Mouse (Mus musculus) mouse embryonic stem cell (cell line): ENCODE measurements around the gene Shbg.

ENCODE experiments used
- in situ Hi-C, 2 experiments: fragments of 300-500 bp; cut with MboI; formaldehyde crosslinking; loops; 1 replicate in 1 of 2; 3 replicates in 1 of 2; pipeline ENCODE4 v1.14.3; 2019 to 2020; ENCODE audit warnings: low sequenced_read_pairs in 2 of 2, low pct_unique_long_range_greater_than_20kb in 1 of 2, mixed read lengths in 1 of 2; ENCODE audit not compliant: unreplicated experiment in 1 of 2

The Shbg gene

DNA sequence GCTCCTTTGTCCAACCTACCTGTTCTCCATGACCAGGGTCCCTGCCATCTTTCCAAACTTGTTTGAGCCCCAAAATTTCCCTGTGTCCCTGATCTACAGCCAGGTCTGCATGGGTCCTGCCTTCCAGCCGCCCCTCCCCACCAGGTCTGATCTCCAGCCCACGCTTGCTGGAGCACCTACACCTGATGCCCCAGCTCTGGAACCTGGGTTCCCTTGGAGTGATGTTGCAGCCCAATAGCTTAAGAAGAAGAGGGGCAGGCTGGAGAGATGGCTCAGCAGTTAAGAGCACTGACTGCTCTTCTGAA lies 11.3 kb downstream of the Shbg start:
- in situ Hi-C loops = loop anchor here in 1 of 2 experiments (25.0 kb wide), 1 partner anchor 194 kb away; the partner anchor contains the start of gene Kdm6b

DNA sequence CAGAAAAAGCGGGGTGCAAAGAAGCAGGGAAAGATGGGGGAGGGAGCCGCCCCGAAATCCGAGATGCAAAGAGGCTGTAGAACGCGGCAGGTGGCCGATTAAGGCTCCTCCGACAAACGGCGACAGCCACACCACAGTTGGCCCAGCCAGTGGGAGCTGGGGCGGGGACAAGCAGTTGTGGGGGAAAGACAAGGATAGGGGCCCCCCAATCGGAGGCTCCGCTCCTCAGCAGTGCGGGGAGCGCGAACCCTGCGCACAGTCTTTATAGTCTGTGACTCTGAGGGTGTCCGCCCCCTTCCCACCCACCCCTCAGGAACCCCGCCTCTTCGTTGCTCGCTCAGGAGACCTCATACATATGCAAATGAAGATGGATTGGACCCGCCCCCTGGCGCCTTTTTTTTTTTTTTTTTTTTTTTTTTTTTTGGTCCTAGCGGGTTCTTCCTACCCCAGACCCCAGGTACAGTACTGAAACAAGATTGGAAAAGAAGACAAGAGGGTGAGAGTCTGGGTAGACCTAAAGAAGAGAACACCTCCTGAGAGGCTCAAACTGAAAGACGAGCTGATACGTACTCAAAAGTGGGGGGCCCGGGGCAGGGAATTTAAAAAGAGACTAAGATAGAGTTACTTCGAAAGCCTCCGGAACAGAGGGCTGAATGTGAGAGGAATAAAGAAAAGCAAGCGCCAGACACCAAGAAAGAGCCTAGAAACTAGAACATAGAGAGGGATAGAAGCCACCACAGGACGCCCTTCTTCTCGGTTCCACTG lies 11.8 kb downstream of the Shbg start, which contains the start of gene Atp1b2:
TSS of gene Atp1b2 (minus strand) at position 217 of the 765 bp plus-strand sequence.
- in situ Hi-C loops = loop anchor here in 1 of 2 experiments (25.0 kb wide), 1 partner anchor 194 kb away; the partner anchor contains the start of gene Kdm6b

DNA sequence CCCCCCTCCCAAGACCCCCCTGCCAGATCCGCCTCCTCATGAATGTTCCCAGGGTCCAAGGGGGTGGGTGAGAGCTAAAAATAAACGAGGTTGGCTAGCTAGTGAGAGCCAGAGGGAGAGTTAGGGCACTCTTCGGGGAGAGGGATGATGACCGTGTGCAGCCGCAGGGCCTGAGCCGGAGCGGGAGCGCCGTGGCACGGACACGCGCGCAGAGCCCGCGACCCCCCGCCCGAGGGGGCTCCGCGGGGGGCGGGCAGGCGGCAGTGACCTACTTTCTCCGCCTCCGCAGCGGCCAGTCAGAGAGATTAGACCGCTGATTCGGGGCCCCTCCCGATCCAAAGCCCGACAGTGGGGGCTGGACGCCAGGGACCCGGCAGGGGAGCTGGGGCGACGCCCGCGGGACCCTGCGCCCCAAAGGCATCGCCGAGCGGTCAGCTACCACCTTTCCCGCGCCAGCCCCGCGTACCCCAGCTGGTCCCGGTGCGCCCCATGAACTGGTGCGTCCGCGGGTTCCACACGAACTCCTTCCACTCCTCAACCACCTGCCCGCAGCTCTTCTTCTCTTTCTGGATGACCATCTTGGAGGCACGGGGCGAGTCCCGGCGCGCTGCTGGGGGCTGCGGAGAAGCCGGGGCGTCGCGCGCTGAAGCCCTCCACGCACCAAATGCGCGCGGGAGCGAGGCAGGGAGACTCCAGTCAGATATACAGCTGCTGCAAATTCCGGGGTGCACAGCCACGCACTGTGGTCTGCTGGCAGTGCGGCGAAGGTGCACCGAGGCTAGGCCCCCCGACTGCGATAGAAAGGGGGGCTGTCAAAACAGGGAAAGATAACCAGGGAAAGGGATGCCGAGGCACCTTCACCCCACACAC lies 12.7 kb downstream of the Shbg start:
- in situ Hi-C loops = loop anchor here in 1 of 2 experiments (25.0 kb wide), 1 partner anchor 193 kb away; the partner anchor contains the start of gene Kdm6b

DNA sequence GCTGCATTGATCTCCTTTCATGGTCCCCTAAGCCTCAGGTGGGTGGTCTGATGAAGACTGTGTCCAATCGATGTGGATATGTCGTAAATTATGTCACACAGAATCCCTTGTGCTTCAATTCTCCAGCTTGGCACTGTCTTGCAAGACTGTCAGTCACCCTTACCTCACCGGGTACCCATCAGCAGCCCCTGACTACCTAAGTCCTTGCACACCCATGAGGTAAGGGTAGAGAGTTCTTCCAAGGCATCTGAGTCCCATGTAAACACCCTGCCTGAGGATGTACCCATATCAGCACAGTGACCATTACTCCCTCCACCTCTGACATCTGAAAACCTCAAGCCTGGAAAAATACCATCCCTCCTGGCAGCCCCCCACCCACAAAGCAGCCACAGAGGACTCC lies 13.4 kb downstream of the Shbg start:
- in situ Hi-C loops = loop anchor here in 1 of 2 experiments (25.0 kb wide), 1 partner anchor 192 kb away; the partner anchor contains the start of gene Kdm6b

DNA sequence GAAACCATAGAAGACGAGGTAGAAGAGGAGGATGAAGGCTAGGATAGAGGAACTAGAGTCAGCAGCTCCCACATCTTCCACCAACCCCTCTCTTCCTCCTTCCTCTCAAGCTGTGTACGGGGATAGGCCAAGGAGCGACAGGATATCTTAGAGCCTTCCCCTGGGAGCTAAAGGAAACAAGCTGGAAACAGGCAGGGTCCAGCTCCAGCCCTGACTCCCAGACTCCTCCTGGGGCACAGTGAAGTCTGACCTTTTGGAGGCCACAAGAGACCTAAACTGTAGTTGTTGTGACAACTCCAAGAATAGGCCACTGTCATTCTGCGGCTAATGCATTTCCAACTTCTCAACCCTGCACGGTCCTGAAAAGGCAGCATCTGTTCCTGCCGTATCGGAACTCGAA lies 14.2 kb downstream of the Shbg start:
- in situ Hi-C loops = loop anchor here in 1 of 2 experiments (25.0 kb wide), 1 partner anchor 191 kb away; the partner anchor contains the start of gene Kdm6b

DNA sequence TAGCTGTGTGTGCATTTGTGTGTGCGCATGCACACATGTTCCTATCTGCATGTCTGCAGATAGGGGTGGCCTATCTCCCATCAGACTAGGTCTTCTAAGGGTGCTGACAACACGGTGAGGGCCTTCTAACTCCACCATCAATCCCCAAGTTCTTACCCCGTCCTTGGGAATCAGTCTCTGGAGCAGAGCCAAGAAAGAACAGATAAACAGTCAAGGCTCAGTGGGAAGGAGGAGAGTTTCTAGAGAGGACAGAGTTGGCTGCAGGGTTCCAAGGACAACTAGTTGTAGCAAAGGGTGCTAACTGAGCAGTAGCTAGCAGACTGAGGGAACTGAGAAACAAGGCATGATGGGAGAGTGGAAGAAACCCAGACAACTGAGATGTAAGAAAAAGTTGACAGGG lies 15.9 kb downstream of the Shbg start:
- in situ Hi-C loops = loop anchor here in 1 of 2 experiments (25.0 kb wide), 1 partner anchor 189 kb away; the partner anchor contains the start of gene Kdm6b

DNA sequence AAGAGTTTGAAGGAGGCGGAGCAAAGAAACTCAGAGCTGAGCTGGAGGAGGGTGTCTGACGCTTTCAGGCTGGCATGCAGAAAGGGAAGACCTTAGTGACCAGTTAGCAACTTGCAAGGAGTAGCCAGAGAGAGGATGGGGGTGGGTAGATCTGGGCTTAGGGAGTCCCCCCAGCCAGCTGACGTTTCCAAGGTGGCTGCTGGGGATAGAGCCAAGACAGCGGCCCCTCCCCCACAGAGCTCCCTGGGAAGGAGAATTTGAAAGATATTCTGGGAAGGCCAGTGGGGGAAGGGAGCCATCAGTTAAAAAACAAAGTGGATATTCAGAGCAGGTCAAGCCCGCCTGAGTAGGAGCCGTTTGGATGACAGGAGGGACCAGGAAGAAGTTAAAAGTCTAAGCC lies 17.6 kb downstream of the Shbg start:
- in situ Hi-C loops = loop anchor here in 1 of 2 experiments (25.0 kb wide), 1 partner anchor 188 kb away; the partner anchor contains the start of gene Kdm6b

DNA sequence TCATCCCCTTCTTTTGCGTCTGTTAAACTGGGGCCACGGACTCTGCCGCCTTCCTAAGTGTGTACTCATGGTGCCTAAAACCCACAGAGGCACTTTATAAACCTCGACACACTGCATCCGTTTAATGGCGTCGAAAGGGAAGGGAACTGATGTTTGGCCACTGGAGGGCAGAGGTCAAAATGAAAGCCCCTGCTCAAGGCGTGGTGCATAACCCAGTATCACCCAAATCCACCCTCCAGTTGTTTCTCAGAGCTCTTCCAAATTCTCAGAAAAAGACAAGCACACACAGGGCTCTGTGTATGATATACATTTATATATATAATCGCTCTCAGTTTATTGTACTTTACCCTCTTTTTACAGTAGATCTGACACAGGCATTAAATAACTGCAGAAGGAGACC lies 18.3 kb downstream of the Shbg start:
- in situ Hi-C loops = no loop called here

DNA sequence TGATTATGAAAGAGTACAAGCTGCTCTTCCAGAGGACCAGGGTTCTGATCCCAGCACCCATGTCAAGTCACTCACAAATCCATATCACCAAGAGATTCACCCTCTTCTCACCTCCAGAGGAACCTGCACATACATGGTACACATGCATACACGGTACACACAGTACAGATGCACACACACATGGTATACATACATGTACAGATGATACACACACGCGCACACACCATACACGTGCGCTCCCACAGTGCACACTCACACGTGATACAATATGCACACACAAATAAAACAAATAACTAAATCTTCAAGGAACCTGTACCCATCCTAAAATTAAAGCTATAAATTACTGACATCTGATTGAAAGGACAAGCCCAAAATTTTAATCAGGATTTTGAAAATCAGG lies 22.9 kb downstream of the Shbg start:
- in situ Hi-C loops = no loop called here

DNA sequence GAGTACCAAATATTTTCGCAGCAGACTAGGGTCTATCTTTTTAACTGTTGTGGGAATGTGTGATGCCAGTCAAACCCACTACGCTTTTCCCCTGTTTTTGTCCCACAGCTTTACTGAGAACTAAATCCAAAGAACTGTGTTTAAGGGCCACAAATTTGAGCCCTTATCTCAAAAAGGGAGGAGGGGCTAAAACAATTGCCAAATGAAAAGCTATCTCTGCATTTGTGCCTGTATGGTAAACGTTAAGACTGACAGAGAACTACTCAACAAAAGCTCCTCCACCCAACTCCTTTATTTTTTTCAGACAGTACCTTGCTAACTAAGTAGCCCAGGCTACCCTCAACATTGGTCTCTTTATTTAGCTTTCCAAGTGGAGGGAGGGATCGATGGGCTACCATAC lies 24.9 kb downstream of the Shbg start:
- in situ Hi-C loops = no loop called here

DNA sequence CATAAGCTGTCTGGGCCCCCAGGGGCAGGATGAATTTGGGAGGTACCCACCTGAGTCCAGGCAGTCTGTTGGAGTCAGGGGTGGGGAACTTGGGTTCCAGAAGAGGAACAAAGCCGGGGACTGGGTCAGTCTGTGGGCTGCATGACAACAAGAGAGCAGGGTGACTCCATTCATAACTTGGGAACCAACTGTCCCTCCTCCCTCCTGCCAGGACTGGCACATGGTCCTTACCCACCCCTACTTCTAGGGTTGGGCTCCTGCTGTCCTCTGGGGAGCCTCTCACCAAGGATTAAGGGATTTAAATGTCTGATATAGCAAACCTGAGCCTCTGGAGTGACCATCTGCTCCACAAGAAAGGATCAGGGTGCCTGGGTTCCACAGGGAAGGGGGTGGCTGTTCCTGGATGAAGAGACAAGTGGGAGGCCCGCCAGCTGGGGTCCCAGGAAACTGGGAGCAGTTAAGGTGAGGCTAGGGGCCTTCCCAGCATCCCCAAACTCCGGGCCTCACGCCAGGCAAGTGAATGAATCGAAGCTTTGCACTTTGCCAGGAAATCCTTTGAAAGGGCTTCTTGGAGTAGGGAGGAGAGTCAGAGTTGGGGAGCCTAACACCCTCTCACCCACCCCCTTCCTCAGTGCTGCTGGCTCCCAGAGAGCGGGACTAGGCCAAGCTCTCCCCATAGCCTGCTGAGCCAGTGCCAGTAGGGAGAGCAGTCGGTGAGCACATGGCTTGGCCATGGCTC lies 25.6 kb downstream of the Shbg start:
- in situ Hi-C loops = no loop called here

DNA sequence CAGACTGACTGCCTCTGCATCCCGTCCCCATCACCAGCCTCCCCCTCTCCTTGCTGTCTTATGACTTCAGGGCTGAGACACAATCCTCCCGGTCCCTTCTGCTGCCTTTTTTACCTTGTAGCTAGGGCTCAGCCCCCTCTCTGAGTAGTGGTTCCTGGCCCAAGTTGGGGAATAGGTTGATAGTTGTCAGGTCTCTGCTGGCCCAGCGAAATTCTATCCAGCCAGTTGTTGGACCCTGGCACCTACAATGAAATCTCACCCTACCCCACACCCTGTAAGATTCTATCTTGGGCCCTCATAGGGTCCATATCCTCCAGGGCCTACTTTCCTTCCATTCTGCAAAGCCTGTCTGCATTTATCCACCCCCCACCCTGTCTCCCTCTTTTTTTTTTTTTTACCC lies 26.3 kb downstream of the Shbg start:
- in situ Hi-C loops = no loop called here

DNA sequence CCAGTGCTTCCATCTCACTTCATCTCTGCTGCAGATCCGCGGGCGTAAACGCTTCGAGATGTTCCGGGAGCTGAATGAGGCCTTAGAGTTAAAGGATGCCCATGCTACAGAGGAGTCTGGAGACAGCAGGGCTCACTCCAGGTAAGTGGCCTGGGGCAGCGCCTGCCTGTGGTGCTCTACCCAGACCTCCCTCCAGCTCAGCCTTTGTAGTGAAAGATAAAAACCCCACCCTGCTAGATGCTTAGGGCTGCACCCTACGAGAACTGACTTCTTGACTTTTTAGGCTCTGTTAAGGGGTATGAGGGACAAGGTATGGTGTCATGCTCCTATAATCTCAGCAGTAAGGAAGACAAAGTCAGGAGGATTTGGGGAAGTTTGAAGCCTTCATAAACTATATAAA lies 27.1 kb downstream of the Shbg start:
- in situ Hi-C loops = no loop called here

DNA sequence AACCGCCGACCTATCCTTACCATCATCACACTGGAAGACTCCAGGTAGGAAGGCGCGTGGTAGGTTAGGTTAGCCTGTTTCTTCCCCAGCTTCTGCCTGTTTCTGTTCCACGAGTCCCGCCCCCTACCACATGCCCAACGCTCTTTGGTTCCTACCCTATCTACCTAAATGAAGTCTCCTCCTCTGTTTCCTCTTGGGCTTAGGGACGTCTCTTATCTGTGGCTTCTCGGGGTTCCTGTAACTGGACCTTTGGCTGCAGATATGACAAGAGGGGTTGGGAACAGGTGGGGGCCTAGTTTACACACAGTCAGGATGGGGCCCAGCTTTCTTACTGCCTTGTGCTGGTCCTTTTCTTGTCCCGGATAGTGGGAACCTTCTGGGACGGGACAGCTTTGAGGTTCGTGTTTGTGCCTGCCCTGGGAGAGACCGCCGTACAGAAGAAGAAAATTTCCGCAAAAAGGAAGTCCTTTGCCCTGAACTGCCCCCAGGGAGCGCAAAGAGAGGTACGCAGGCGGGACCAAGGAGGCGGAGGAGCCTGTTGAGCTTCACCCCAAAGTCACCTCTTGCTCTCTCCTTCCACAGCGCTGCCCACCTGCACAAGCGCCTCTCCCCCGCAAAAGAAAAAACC lies 28.4 kb downstream of the Shbg start:
- in situ Hi-C loops = no loop called here

DNA sequence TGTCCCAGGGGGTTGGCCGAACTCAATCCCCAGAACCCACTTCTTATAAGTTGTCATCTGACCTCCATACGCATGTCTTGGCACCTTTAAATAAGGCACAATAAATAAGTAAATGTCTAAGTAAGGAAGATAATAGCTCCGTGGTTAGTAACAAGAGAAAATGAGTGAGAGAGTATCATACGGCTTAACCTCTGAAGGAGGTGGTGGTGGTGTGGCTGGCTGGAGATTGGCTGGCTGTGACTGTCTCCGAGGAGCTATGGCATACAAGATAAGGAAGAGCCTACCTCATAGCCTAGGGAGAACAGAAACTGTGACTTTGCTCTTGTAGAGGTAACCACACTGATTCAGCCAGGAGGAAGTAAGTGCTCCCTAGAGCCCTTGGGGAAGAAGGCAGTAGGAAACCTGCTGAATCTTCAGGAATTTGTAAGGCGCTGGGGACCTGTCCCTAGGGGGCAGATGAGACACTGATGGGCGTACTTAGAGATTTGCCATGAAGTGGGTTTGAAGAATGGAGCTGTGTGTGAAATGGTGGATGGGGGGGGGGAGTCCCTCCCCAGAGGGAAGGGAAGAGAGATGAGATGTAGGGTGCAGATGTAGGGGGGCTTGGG lies 31.9 kb downstream of the Shbg start:
- in situ Hi-C loops = no loop called here

DNA sequence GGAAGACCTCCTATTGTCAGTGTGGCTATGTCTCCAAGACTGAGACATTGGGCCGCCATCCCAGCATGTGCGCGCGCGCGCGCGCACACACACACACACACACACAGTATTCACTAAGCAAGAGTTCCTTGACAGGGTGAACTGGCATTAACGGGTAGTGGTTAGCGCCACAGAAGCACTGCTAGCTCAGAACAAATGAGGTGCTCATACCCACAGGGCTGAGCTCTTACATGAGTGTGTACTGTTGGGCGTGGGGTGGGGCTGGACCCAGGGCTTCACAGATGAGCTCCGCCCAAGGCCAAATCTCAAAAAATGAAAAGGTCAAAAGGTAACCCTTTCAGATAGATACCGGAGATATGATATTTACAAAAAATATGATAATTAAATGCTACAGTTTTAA lies 32.8 kb downstream of the Shbg start:
- in situ Hi-C loops = no loop called here

DNA sequence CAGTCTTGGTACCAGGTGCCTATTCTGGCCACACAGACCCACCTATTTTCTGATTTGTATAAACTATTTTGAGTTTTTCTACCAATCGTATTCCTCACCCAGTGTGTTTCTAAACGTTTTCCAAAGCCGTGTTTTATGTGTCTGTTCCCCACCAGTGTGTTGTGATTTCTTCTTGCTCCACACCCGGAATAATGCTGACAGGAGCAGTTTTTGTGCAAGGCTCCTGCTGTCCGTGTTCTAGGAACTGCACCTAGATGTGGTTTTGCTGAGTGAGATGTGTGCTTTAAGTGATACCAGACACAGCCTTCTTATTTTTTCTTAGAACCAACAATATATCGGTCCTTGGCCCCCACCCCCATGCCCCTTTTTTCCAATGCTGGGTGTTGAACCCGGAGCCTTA lies 33.7 kb downstream of the Shbg start:
- in situ Hi-C loops = no loop called here
